Mouse (Mus musculus): ENCODE results near the gene Anapc15-ps.
A peak's percentile ranks its signal among the peaks of the same experiment; 100 is the strongest.

Anapc15-ps gene

DNA sequence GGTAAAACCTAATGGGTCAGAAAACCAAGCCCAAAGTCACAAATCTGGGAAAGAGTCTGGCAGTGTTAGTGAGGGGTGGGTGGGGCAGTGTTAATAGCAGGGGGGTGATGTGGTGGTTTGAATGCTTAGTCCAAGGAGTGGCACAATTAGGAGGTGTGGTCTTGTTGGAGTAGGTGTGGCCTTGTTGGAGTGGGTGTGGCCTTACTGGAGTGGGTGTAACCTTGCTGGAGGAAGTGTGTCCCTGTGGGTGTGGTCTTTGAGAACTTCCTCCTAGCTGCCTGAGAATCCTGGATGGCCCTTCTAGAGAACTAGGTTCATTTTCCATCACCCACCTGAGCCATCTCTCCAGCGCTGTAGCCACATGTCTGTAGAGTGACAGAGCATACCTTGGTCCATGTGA is 16.6 kb upstream of the Anapc15-ps start:
- DNase-seq, result no peak

GRCm38 (mm10) chr10:95689058-95689457 is 15.8 kb upstream of the Anapc15-ps start:
- DNase-seq, result no peak

GRCm38 (mm10) chr10:95687558-95688141 is 14.4 kb upstream of the Anapc15-ps start:
- no peak for DNase-seq

DNA sequence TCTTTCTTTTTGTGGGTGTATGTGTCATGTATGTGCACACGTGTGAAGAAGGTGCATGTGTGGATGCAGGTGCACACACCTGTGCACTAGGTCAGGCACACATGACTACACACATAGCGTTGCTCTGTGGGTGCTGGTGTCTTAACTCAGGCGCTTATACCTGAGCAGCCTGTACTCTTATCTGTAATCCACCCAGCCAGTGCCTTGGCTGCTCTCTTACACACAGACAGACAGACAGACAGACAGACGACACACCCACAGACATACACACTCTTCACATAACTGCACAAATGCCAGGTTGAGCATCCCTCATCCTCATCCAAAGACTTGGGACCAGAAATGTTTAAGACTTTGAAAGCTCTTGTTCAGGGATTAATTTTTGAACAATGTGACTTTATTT is 12.8 kb upstream of the Anapc15-ps start:
- no peak for DNase-seq

DNA sequence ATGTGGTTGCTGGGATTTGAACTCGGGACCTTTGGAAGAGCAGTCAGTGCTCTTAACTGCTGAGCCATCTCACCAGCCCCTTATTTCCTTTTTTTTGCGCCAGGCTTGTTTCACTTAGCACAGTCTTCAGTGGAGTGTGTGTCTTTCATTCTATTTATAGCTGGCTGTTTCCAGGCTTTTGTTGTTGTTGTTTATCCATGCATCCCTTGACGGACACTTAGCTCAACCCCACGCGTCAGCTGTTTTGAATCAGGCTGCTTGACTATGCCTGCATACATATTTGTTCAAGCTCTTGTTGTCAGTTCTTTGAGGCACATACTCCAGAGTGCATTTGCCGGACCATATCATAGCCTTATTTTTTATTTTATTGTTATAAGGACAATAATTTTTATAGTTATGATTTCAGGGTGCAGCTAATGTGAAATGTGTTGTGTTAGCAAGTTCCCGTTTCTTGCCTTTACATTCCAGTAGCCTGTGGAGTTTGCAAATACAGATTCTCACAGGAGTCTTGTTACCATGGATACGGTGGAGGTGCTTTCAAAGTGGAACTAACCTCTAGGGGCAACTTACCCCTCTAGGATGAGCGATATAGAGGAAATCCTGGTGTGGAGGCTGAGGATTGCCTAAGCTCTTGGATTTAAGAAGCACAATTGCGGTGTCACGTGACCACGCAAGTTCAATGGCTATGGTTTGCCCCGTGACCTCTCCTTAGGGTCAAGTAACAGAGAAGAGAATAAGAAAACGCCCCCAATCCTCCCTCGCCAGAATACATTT is 11.7 kb upstream of the Anapc15-ps start:
- DNase-seq, result no peak

- DNase-seq, result no peak
These were observed 11.0 kb upstream of the Anapc15-ps start for GRCm38 (mm10) chr10:95684250-95684649.

DNA sequence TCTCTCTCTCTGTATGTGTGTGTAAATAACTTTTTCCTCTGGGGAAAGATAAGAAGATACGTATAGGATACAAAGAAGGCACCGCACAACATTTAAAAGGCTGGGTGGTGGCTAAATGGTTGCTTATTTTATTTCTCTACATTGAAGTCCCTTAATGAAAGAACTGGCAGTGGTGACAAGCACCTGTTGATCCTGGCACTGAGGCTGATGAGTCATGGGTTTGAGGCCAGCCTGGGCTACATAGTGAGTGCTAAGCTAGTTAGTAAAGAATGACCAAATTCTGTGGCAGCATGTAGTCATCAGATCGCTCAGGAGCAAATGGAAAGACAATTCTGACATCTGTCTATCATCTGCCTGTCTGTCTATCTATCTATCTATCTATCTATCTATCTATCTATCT is 10.5 kb upstream of the Anapc15-ps start:
- no peak for DNase-seq

- DNase-seq, result peak; percentile 60 to 76
These were observed 9.7 kb upstream of the Anapc15-ps start for GRCm38 (mm10) chr10:95682964-95683363.

DNA sequence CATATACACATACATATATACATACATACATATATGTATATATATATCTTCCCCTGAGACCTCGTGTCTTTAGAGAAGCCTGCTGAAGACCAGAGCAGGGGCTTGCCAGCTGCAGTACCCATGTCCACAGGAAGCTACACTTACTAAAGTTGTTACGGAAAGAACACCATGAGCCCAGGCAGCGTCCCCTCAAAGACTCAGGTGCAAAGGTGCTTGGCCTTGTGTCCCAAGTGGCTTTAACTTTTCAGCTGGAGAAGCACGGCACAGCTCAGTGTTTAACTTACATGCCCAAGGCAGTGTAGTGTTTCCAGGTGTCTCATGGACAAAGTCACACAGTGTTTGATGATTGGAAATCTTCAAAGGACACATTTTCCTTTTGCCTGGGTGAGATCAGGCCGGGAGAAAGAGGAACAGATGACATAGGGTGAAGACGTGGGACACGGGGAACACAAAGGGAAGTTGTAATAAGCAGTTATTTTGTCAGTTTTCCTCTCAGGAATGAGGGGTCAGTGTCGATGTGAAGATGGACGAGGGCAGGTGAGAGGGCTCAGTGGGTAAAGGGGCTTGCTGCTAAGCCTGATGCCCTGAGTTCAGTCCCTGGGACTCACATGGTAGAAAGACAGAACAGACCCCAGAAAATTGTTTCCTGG is 9.0 kb upstream of the Anapc15-ps start:
- DNase-seq, result no peak

- DNase-seq, result no peak
These were observed 8.2 kb upstream of the Anapc15-ps start for GRCm38 (mm10) chr10:95681481-95681880.

- peak in 1 of 2 experiments; percentile 32 for DNase-seq
These were observed 7.8 kb upstream of the Anapc15-ps start for GRCm38 (mm10) chr10:95681058-95681440.

- peak in 1 of 2 experiments; percentile 42 for DNase-seq
These were observed 7.2 kb upstream of the Anapc15-ps start for GRCm38 (mm10) chr10:95680153-95681057.

DNA sequence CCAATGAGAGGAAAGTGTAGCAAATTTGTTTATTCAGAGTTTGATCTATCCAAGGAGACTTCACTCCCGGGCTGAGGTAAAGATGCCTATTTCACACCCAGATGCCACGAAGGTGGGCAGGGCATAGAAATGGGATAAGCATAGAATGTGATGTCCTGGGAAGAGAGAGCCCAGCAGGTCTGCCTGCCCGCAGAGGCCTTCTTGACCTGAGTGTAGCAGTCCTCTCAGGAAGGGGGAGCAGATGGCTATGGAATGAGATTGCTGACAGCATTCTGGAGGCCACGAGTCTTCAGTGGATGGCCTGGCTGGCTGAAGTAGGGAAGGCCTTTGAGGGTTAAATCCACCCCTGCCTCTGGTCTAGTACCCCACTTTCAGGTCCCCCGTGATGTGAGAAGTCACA is 5.9 kb upstream of the Anapc15-ps start:
- DNase-seq, result no peak

- DNase-seq, result no peak
These were observed 5.4 kb upstream of the Anapc15-ps start for GRCm38 (mm10) chr10:95678661-95679060.

GRCm38 (mm10) chr10:95678241-95678640 is 5.0 kb upstream of the Anapc15-ps start:
- no peak for DNase-seq

DNA sequence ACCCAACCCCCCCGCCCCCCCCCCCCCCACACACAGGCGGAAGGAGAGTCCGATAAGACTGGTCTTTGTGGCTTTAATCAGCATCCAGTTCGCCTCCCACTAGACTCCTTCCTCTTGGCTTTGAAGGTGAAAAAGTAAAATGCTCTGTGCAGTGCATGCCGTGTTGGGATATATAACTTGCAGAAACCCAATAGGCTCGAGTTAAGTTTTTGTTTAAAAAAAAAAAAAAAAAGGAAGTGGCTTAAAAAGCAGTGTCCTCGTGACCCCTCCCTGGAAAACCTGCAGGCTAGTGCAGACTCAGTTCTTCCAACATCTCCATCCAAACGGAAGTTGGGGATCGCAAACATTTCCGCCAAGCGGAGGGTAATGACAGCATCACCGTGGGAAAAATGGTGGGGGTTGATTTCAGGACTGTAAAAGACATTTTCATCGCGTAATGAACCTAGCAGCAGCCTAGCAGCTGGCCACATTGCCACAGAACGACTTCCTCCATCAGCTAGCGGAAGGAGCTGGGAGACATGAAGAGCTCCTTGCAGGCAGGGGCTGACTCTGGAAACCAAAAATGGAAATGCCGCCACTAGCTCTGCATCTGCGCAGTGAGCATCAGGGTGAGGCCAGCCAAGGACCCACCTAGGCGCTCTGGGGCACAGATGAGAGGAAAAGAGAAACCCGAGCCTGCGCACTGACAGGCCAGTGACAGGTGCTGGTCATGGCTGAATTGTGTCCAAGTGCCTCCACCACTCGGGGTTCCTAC is 4.3 kb upstream of the Anapc15-ps start:
- DNase-seq, result peak; percentile 51 to 69

DNA sequence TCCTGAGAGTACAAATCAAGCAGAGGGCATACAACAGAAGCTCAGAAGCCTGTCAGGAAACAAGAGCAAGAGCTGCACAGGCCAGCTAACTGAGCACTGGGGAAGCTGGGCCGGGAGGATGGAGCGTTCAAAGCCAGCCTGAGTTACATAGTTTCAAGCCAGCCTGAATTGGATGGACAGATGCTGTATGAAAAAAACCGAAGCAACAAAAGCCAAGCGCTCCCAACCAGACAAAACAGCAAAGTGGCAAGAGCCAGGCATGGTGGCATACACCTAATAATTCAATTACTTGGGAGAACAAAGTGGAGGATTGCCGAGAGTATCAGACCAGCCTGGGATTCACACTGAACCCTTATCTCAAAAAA is 3.7 kb upstream of the Anapc15-ps start:
- no peak for DNase-seq

- DNase-seq, result no peak
These were observed 3.1 kb upstream of the Anapc15-ps start for GRCm38 (mm10) chr10:95676387-95676786.

DNA sequence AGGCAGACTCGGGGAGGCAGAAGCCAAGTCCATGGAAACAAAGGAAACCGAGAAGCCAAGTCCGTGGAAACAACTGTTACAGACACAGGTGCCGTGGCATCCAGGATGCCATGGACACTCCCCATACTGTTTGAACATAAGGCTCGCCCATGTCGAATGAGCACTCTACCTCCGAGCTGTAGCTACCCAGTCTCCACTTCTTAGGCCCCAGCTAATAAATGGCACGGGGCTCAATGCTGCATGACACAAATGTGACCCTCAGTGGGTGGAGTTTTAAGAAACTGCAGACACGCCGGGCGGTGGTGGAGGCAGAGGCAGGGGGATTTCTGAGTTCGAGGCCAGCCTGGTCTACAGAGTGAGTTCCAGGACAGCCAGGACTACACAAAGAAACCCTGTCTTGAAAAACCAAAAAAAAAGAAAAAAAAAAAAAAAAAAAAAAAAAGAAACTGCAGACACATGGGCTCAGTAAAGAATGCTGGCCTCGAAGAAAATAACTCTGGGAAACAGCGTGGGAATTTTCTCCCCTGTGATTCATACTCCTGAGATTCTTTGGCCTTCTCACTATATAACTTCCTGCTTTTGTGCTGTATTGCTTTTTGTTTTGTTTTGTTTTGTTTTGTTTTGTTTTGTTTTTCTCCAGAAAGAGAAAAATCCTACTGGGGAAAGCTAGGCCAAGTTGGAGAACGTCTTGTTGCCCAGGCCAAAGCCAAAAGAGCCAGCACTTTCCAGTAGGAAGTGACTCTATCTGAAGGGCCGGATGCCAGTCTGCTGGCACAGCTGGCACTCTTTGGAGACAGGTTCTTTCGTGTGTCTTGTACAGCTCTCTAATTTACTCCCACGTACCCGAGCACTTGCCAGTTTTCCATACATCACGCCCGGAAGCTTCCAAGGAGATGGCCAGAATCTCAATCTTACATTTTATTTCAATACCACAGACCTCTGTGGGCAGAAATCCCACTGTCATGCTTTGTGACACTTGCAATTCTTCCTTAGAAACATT is 2.2 kb downstream of the Anapc15-ps start:
- DNase-seq, result no peak

- no peak for DNase-seq
These were observed 3.4 kb downstream of the Anapc15-ps start for GRCm38 (mm10) chr10:95669872-95670271.

- no peak for DNase-seq
These were observed 4.2 kb downstream of the Anapc15-ps start for GRCm38 (mm10) chr10:95669034-95669433.
